In the genomic region with DNA sequence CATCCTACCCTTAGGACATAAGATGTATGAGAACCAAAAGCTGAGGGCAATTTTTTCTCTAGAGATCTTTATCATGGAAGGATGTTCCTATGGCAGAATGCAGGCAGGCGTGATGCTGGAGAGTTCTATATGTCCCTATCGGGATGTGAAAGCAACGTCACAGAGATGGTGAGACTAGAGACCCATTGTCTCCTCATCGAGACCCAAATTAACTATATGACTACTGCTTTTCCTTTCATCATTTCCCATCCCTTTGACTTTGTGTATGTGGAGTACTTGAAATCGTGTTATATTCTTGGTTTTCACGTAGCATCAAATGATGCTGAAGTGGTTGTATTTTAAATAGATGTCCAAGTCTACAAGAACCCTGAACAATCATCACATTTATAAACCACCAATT, we compare ENCODE assay signal across 8 mouse cellular contexts. TPM values are rescaled to one million over a fixed set of nuclear protein-coding genes. Genes with fewer than 3 reads are reported as not detected.
DNase-seq lines count a peak whose midpoint lies in the region; ATAC-seq and TF ChIP-seq lines count a peak whose summit lies in the region.

Gene Ggact (minus strand): TSS at position 101 of the 400 bp plus-strand sequence.

- in situ Hi-C loops in ES-E14 (cut with MboI; ENCODE audit: low sequenced_read_pairs in 2 of 2, unreplicated experiment in 2 of 2): no loop called here

- no peak for TF ChIP-seq CTCF in gastrocnemius, adult 2 months (IDR thresholded peaks at IDR 0.05)

- peak within 1 kb of the TSS; percentile 91 for H3K27ac ChIP-seq in gastrocnemius, adult 2 months
- H3K27ac ChIP-seq in ES-E14 (ENCODE audit: insufficient read depth, low read depth, low read length, poor library complexity, severe bottlenecking): no peak within 1 kb of the TSS
- H3K27ac ChIP-seq in forebrain, embryonic 16.5 days (ENCODE audit: low read length): no peak within 1 kb of the TSS
- H3K27ac ChIP-seq in intestine, embryonic 14.5 days (ENCODE audit: low read depth): no peak within 1 kb of the TSS
- H3K27ac ChIP-seq in midbrain, embryonic 11.5 days (ENCODE audit: low read depth, low read length): no peak within 1 kb of the TSS

- no peak for DNase-seq in gastrocnemius, adult 2 months
- DNase-seq in gastrocnemius, postnatal 4 days (ENCODE audit: low spot score in 2 of 2): no peak
- no peak for DNase-seq in ES-E14 (ENCODE audit: low read depth, low spot score)
- DNase-seq in intestine, embryonic 14.5 days (ENCODE audit: low spot score): no peak
- peak; percentile 85 for DNase-seq in midbrain, embryonic 11.5 days (ENCODE audit: low spot score, missing footprints)
- no peak for DNase-seq in ovary, postnatal 36 days (ENCODE audit: low spot score)
- DNase-seq in urinary bladder, postnatal 4 days (ENCODE audit: low spot score in 2 of 2): no peak

- H3K4me1 ChIP-seq in ES-E14 (ENCODE audit: control insufficient read depth in 2 of 2, insufficient read depth in 2 of 2, low read length in 2 of 2, poor library complexity in 1 of 2): peaks cover 0 to 4% of the 10 kb centered on the region in 2 experiments; a peak in 2 of 4 replicates
- 0 out of 2 replicates have a peak, but pooled peaks cover 4% of the 10 kb centered on the region for H3K4me1 ChIP-seq in forebrain, embryonic 16.5 days (replicated peaks; ENCODE audit: control insufficient read depth, insufficient read depth, low read length)
- no peaks in the 10 kb centered on the region for H3K4me1 ChIP-seq in intestine, embryonic 14.5 days (replicated peaks; ENCODE audit: control insufficient read depth, insufficient read depth, low read length)
- H3K4me1 ChIP-seq in midbrain, embryonic 11.5 days (ENCODE audit: control insufficient read depth, insufficient read depth, low read length): 0 out of 2 replicates have a peak, but pooled peaks cover 3% of the 10 kb centered on the region

- peak within 1 kb of the TSS; percentile 91 for H3K4me3 ChIP-seq in gastrocnemius, adult 2 months
- peak within 1 kb of the TSS; percentile 86 to 88 for H3K4me3 ChIP-seq in ES-E14 (ENCODE audit: insufficient read depth in 1 of 2, low read depth in 1 of 2, low read length in 2 of 2, poor library complexity in 1 of 2, severe bottlenecking in 1 of 2)
- peak within 1 kb of the TSS; percentile 57 for H3K4me3 ChIP-seq in forebrain, embryonic 16.5 days (replicated peaks; ENCODE audit: low read length)
- H3K4me3 ChIP-seq in intestine, embryonic 14.5 days (ENCODE audit: low read depth, low read length): peak within 1 kb of the TSS; percentile 52
- H3K4me3 ChIP-seq in midbrain, embryonic 11.5 days (ENCODE audit: low read depth, low read length): peak within 1 kb of the TSS; percentile 57

- intact Hi-C loops in gastrocnemius, adult 2 months (cut with DNase I): no loop called here

- no peaks in the 10 kb centered on the region for H3K36me3 ChIP-seq in ES-E14 (ENCODE audit: control insufficient read depth, insufficient read depth, low read length, poor library complexity, severe bottlenecking)
- H3K36me3 ChIP-seq in forebrain, embryonic 16.5 days (ENCODE audit: control insufficient read depth, insufficient read depth): 0 out of 2 replicates have a peak, but pooled peaks cover 2% of the 10 kb centered on the region
- H3K36me3 ChIP-seq in intestine, embryonic 14.5 days (ENCODE audit: control insufficient read depth, insufficient read depth, low read length): 0 out of 2 replicates have a peak, but pooled peaks cover 6% of the 10 kb centered on the region
- no peaks in the 10 kb centered on the region for H3K36me3 ChIP-seq in midbrain, embryonic 11.5 days (ENCODE audit: control insufficient read depth, insufficient read depth, low read length)

- no peak for ATAC-seq in forebrain, embryonic 16.5 days
- ATAC-seq in intestine, embryonic 14.5 days (replicated peaks; ENCODE audit: low FRiP score, low TSS enrichment, low read depth): no peak
- no peak for ATAC-seq in midbrain, embryonic 11.5 days (ENCODE audit: low FRiP score)

- WGBS in forebrain, embryonic 16.5 days: 75% methylated on average over 6 of the region's 6 CpGs
- 77% methylated on average over 6 of the region's 6 CpGs for WGBS in intestine, embryonic 14.5 days
- WGBS in midbrain, embryonic 11.5 days: 71% methylated on average over 6 of the region's 6 CpGs

- H3K4me2 ChIP-seq in forebrain, embryonic 16.5 days (ENCODE audit: low read length): peak within 1 kb of the TSS; percentile 73
- H3K4me2 ChIP-seq in intestine, embryonic 14.5 days (ENCODE audit: low read length): peak within 1 kb of the TSS; percentile 70
- peak within 1 kb of the TSS; percentile 97 for H3K4me2 ChIP-seq in midbrain, embryonic 11.5 days

- no peaks in the 10 kb centered on the region for H3K9me3 ChIP-seq in ES-E14 (ENCODE audit: control insufficient read depth, insufficient read depth, low read depth, low read length)
- peaks cover under 1% of the 10 kb centered on the region; the same call in 1 of the 2 replicates for H3K9me3 ChIP-seq in forebrain, embryonic 16.5 days (ENCODE audit: control insufficient read depth, low read length)
- 0 out of 2 replicates have a peak, but pooled peaks cover under 1% of the 10 kb centered on the region for H3K9me3 ChIP-seq in intestine, embryonic 14.5 days (ENCODE audit: control insufficient read depth, low read length)
- H3K9me3 ChIP-seq in midbrain, embryonic 11.5 days (ENCODE audit: control insufficient read depth, low read length): no peaks in the 10 kb centered on the region

- H3K27me3 ChIP-seq in forebrain, embryonic 16.5 days (replicated peaks; ENCODE audit: control insufficient read depth, insufficient read depth, low read length): peaks cover 6% of the 10 kb centered on the region; the same call in 1 of the 2 replicates
- no peaks in the 10 kb centered on the region for H3K27me3 ChIP-seq in intestine, embryonic 14.5 days (replicated peaks; ENCODE audit: control insufficient read depth, insufficient read depth, low read length)
- H3K27me3 ChIP-seq in midbrain, embryonic 11.5 days (ENCODE audit: control insufficient read depth, insufficient read depth, low read length): peaks cover 4% of the 10 kb centered on the region

- H3K9ac ChIP-seq in ES-E14 (ENCODE audit: insufficient read depth, low read depth, low read length, poor library complexity, severe bottlenecking): peak within 1 kb of the TSS; percentile 87
- H3K9ac ChIP-seq in forebrain, embryonic 16.5 days (replicated peaks; ENCODE audit: low read depth, low read length): peak within 1 kb of the TSS; percentile 58
- H3K9ac ChIP-seq in intestine, embryonic 14.5 days (ENCODE audit: low read length): peak within 1 kb of the TSS; percentile 49
- peak within 1 kb of the TSS; percentile 63 for H3K9ac ChIP-seq in midbrain, embryonic 11.5 days (ENCODE audit: low read length)

TF ChIP-seq in ES-E14, 5 proteins besides CTCF, POLR2A, EP300 and RAD21:
- TF ChIP-seq HCFC1 (IDR thresholded peaks at IDR 0.05; ENCODE audit: borderline replicate concordance, insufficient read depth, low read length): no peak

RNA-seq across cellular contexts. Expression of gene Ggact, which starts in this region (rescaled TPM):
- 10 to 100 TPM; 13.8 to 20.4 TPM for total RNA-seq in gastrocnemius, adult 2 months (2021)
- total RNA-seq in gastrocnemius, postnatal 4 days (2021): 1 to 10 TPM; 7.5 to 9.4 TPM
- total RNA-seq in ES-E14 (2012; rRNA removed): 13.6 and 17.4 TPM in 2 replicates
- polyA plus RNA-seq in forebrain, embryonic 16.5 days (2015; fragmentation: Nextera tagmentation; extraction: Ambion mirVana): 6.2 and 6.5 TPM in 2 replicates
- 31.4 and 37.9 TPM in 2 replicates for polyA plus RNA-seq in intestine, embryonic 14.5 days (2014; fragmentation: Nextera tagmentation; extraction: Ambion mirVana)
- 5.2 and 5.5 TPM in 2 replicates for polyA plus RNA-seq in midbrain, embryonic 11.5 days (2014; fragmentation: Nextera tagmentation; extraction: Ambion mirVana)
